In genomic region chr8:124412496-124413243, GRCm38 (mm10) we compare ENCODE assay signal across 17 mouse cellular contexts. TPM values are rescaled to one million over a fixed set of nuclear protein-coding genes. Genes with fewer than 3 reads are reported as not detected.
DNase-seq lines count a peak whose midpoint lies in the region; ATAC-seq and TF ChIP-seq lines count a peak whose summit lies in the region.
"Had no signal": no experiment of that assay in that cellular context is flagged by ENCODE, and none has a peak within 500 bp of the region (broad histone marks: within the 10 kb centered on the region; RNA-seq: fewer than 3 reads in every experiment).

No protein-coding gene starts in this region.

- H3K9me3 ChIP-seq in G1E (replicated peaks) = peaks cover 41% of the 10 kb centered on the region
- H3K9me3 ChIP-seq in stomach, postnatal 0 days (ENCODE audit: control insufficient read depth, low read length) = no peaks in the 10 kb centered on the region
- H3K9me3 ChIP-seq in forebrain, embryonic 15.5 days = no peaks in the 10 kb centered on the region
- H3K9me3 ChIP-seq: forebrain, embryonic 13.5 days; heart, embryonic 12.5 days; hindbrain, embryonic 15.5 days had no signal

- POLR2A ChIA-PET in Patski (lab: Charles Lee) = interaction anchor here (0.9 kb wide), 1 partner anchor 9 kb away, joined by 4 read pairs; no protein-coding TSS in a partner anchor

- 70% methylated on average over 19 of the region's 19 CpGs for WGBS in stomach, postnatal 0 days
- 85% methylated on average over 19 of the region's 19 CpGs for WGBS in forebrain, embryonic 15.5 days

- TF ChIP-seq EP300 in stomach, postnatal 0 days (optimal IDR thresholded peaks at IDR 0.05) = no peak

- ATAC-seq in G1E (ENCODE audit: extremely low read depth, insufficient number of reproducible peaks, low FRiP score, poor library complexity, severe bottlenecking) (0 out of 2 replicates have a peak, but pooled peaks have one; percentile 15), Patski (peak; percentile 14)
- ATAC-seq in stomach, postnatal 0 days (ENCODE audit: low FRiP score, low TSS enrichment) = 0 out of 2 replicates have a peak, but pooled peaks have one; percentile 45
- ATAC-seq in forebrain, embryonic 15.5 days (replicated peaks) = no peak
- ATAC-seq: CD4-positive, CD25-positive, alpha-beta regulatory T cell, adult 4 months; forebrain, embryonic 13.5 days; intestine, postnatal 0 days had no signal

- no peaks in the 10 kb centered on the region for H3K4me1 ChIP-seq in G1E (ENCODE audit: insufficient read depth, low read depth, low read length)
- H3K4me1 ChIP-seq in stomach, postnatal 0 days (replicated peaks; ENCODE audit: control insufficient read depth, insufficient read depth) = no peaks in the 10 kb centered on the region
- H3K4me1 ChIP-seq in forebrain, embryonic 15.5 days = no peaks in the 10 kb centered on the region
- H3K4me1 ChIP-seq: forebrain, embryonic 13.5 days; hindbrain, embryonic 15.5 days had no signal

- H3K4me3 ChIP-seq in layer of hippocampus, adult 2 months = no peak overlapping the region
- no peak overlapping the region for H3K4me3 ChIP-seq in G1E (ENCODE audit: low read depth, low read length)
- H3K4me3 ChIP-seq in stomach, postnatal 0 days (ENCODE audit: low read depth, low read length) = no peak overlapping the region
- H3K4me3 ChIP-seq in forebrain, embryonic 15.5 days = no peak overlapping the region
- H3K4me3 ChIP-seq: forebrain, embryonic 13.5 days; heart, adult 2 months; heart, embryonic 12.5 days; hindbrain, embryonic 15.5 days had no signal

- in situ Hi-C loops in Patski (cut with MboI; ENCODE audit: low pct_unique_long_range_greater_than_20kb) = no loop called here

- no peak for TF ChIP-seq CTCF in layer of hippocampus, adult 2 months (conservative IDR thresholded peaks at IDR 0.05)
- TF ChIP-seq CTCF in G1E (IDR thresholded peaks at IDR 0.05; ENCODE audit: low read depth, low read length) (no peak), Patski (IDR thresholded peaks at IDR 0.05) (no peak)
- TF ChIP-seq CTCF in stomach, postnatal 0 days (IDR thresholded peaks at IDR 0.05; ENCODE audit: low read depth) = no peak

- no peaks in the 10 kb centered on the region for H3K36me3 ChIP-seq in G1E (replicated peaks)
- H3K36me3 ChIP-seq in stomach, postnatal 0 days (ENCODE audit: control insufficient read depth, insufficient read depth, low read length) = no peaks in the 10 kb centered on the region
- no peaks in the 10 kb centered on the region for H3K36me3 ChIP-seq in forebrain, embryonic 15.5 days
- H3K36me3 ChIP-seq: heart, embryonic 12.5 days; hindbrain, embryonic 15.5 days had no signal

- H3K27me3 ChIP-seq in G1E (ENCODE audit: insufficient read depth, low read length) (no peaks in the 10 kb centered on the region), Patski (no peaks in the 10 kb centered on the region)
- no peaks in the 10 kb centered on the region for H3K27me3 ChIP-seq in stomach, postnatal 0 days (ENCODE audit: control insufficient read depth, insufficient read depth, low read length)
- no peaks in the 10 kb centered on the region for H3K27me3 ChIP-seq in forebrain, embryonic 15.5 days
- H3K27me3 ChIP-seq: forebrain, embryonic 13.5 days; heart, embryonic 12.5 days; hindbrain, embryonic 15.5 days had no signal

- H3K9ac ChIP-seq in stomach, postnatal 0 days (ENCODE audit: low read length) = no peak overlapping the region
- no peak overlapping the region for H3K9ac ChIP-seq in forebrain, embryonic 15.5 days (replicated peaks)
- H3K9ac ChIP-seq: forebrain, embryonic 13.5 days; heart, embryonic 12.5 days; hindbrain, embryonic 15.5 days had no signal

- DNase-seq in layer of hippocampus, adult 2 months (ENCODE audit: low spot score in 2 of 2) = peak in 1 of 2 experiments; percentile 46
- no peak for DNase-seq in layer of hippocampus, adult 9-10 months (ENCODE audit: low spot score)
- DNase-seq in G1E (ENCODE audit: low spot score) (no peak), Patski (ENCODE audit: low read depth, low spot score) (no peak)
- DNase-seq in stomach, postnatal 0 days (ENCODE audit: low spot score) = no peak
- DNase-seq in ovary, postnatal 14 days (ENCODE audit: low spot score) = no peak
- DNase-seq: adrenal gland, postnatal 25 days; B cell, adult 2 months; gastrocnemius, postnatal 14 days; heart, adult 2 months had no signal

- peak overlapping the region; percentile 78 for H3K27ac ChIP-seq in layer of hippocampus, adult 2 months
- no peak overlapping the region for H3K27ac ChIP-seq in stomach, postnatal 0 days (replicated peaks)
- H3K27ac ChIP-seq in forebrain, embryonic 15.5 days (replicated peaks) = no peak overlapping the region
- H3K27ac ChIP-seq: forebrain, embryonic 13.5 days; heart, adult 2 months; hindbrain, embryonic 15.5 days had no signal

- CTCF ChIA-PET in Patski (lab: Charles Lee) = interaction anchor here (1.0 to 1.4 kb wide), 2 partner anchors 9 to 10 kb away, joined by 4 to 5 read pairs; no protein-coding TSS in a partner anchor

- no peak overlapping the region for H3K4me2 ChIP-seq in stomach, postnatal 0 days (replicated peaks; ENCODE audit: low read depth)
- H3K4me2 ChIP-seq in forebrain, embryonic 15.5 days (replicated peaks) = no peak overlapping the region
- H3K4me2 ChIP-seq: forebrain, embryonic 13.5 days; heart, embryonic 12.5 days; hindbrain, embryonic 15.5 days had no signal

RNA-seq across cellular contexts. Expression of gene Pgbd5, which starts 26.8 kb away (rescaled TPM):
- total RNA-seq in layer of hippocampus, adult 2 months (2021) = 100 to 1,000 TPM; 291 to 304 TPM
- total RNA-seq in G1E (2014; fragmentation: Nextera tagmentation) (not detected in 2 replicates), G1E (2017) (0.12 and 0.22 TPM in 2 replicates)
- polyA plus RNA-seq in G1E (2012) (not detected in 2 replicates), Patski (2021) (8.0 TPM)
- 1.9 and 2.0 TPM in 2 replicates for polyA plus RNA-seq in stomach, postnatal 0 days (2015; fragmentation: Nextera tagmentation; extraction: Ambion mirVana)
- polyA plus RNA-seq in forebrain, embryonic 15.5 days (2015; fragmentation: Nextera tagmentation; extraction: Ambion mirVana) = 9.9 and 10.0 TPM in 2 replicates
- total RNA-seq: MEL had no signal
- polyA plus RNA-seq: CD4-positive, CD25-positive, alpha-beta regulatory T cell, adult 4 months had no signal
